Mouse (Mus musculus) CD4-positive, CD25-positive, alpha-beta regulatory T cell, adult 4 months (primary cell): ENCODE results near the gene Amfr. TPM values are rescaled to one million over a fixed set of nuclear protein-coding genes. Genes with fewer than 3 reads are reported as not detected.

Experiments used
- ATAC-seq: one replicate; pipeline ENCODE4 v1.8.0; 2017
- polyA plus RNA-seq, 2 experiments: library from polyadenylated mRNA; unstranded; fragments of 100-300 nt; shearing (Covaris generic); gene quantifications; one replicate each; pipeline ENCODE4 v1.2.1; 2017

Gene Amfr
- polyA plus RNA-seq, 2 experiments from 2014 or later, result 33.1 to 37.4 TPM

- no peak for ATAC-seq
Observed at GRCm38 (mm10) chr8:93929233-93929632, 83.4 kb downstream of the Amfr start.

GRCm38 (mm10) chr8:93925513-93925912, 87.1 kb downstream of the Amfr start:
- ATAC-seq, result no peak

GRCm38 (mm10) chr8:93923897-93924334, 88.7 kb downstream of the Amfr start:
- no peak for ATAC-seq

Other genes starting within 250 kb of the Amfr start
- gene Gnao1, start 202.9 kb downstream of the Amfr start, polyA plus RNA-seq, result under 1 TPM in 1 of 2 experiments, not detected in 1; 0.43 TPM
- 10 to 100 TPM; 57.1 to 87.8 TPM for gene Nudt21, start 24.2 kb upstream of the Amfr start, polyA plus RNA-seq
- gene Ogfod1, start 24.4 kb upstream of the Amfr start, polyA plus RNA-seq, result 10 to 100 TPM; 17.3 to 18.3 TPM
- gene Bbs2, start 86.1 kb upstream of the Amfr start, polyA plus RNA-seq, result 1 to 10 TPM; 7.2 to 7.5 TPM
- gene Mt4, start 124.4 kb upstream of the Amfr start, polyA plus RNA-seq, result not detected
- gene Mt3, start 139.8 kb upstream of the Amfr start, polyA plus RNA-seq, result not detected
- not detected for gene Mt2, start 159.8 kb upstream of the Amfr start, polyA plus RNA-seq
- gene Mt1, start 166.2 kb upstream of the Amfr start, polyA plus RNA-seq, result 1 to 10 TPM; 3.5 to 4.2 TPM
- gene Nup93, start 201.7 kb upstream of the Amfr start, polyA plus RNA-seq, result 10 to 100 TPM; 26.4 to 51.6 TPM